Comparison of ENCODE assay signal across 7 mouse cellular contexts in the genomic region with DNA sequence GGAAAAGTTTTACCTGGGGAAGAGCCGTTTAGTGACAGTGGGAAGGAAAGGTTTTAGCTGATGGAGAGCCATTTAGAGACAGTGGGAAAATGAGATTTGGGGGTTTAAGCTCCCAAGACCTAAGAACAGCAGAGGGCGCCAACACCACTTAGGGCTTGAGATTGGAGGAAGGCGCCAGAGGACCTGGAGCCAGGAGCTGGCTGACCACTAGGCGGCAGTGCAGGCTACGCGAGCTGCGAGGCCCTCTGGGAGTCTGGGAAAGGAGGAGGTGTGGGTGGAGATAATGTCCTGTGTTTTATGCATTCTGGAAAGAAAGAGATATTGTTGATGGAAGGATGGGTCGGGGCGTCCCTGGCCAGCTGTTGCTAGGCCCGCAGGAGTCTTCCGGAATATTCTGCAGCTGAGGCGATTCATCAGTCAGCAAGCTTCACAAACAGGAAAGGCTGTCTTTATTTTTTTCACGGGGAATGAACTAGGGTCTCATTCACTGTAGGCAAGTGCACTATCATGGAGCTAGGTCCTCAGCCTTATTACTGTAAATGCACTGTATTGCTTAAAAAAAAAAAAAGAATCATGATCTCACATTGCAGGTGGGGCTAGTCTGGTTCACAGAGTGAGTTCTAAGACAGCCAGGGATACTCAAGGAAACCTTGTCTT. TPM values are rescaled to one million over a fixed set of nuclear protein-coding genes. Genes with fewer than 3 reads are reported as not detected.
DNase-seq lines count a peak whose midpoint lies in the region; ATAC-seq and TF ChIP-seq lines count a peak whose summit lies in the region.

No protein-coding gene starts in this region.

- H3K9ac ChIP-seq in intestine, postnatal 0 days (ENCODE audit: low read depth, low read length): no peak overlapping the region
- no peak overlapping the region for H3K9ac ChIP-seq in midbrain, embryonic 12.5 days (replicated peaks)

- H3K9me3 ChIP-seq in intestine, postnatal 0 days (ENCODE audit: control insufficient read depth): no peaks in the 10 kb centered on the region
- no peaks in the 10 kb centered on the region for H3K9me3 ChIP-seq in midbrain, embryonic 12.5 days

- intact Hi-C loops in left cerebral cortex, postnatal 4 days (cut with DNase I): loop anchor here (5.0 kb wide), 2 partner anchors 41 to 61 kb away; no protein-coding TSS in a partner anchor

- peak; percentile 89 for DNase-seq in adrenal gland, adult 8-10 months
- peak; percentile 91 for DNase-seq in embryo, embryonic 9.5 days (ENCODE audit: extremely low spot score)
- DNase-seq in left cerebral cortex, postnatal 4 days: peak; percentile 98
- DNase-seq in skeletal muscle tissue, adult 2 months (ENCODE audit: low read depth, low spot score): peak; percentile 87

- H3K27ac ChIP-seq in intestine, postnatal 0 days (ENCODE audit: low read depth, low read length): no peak overlapping the region
- H3K27ac ChIP-seq in midbrain, embryonic 12.5 days (replicated peaks): no peak overlapping the region

- WGBS in intestine, postnatal 0 days: 6% methylated on average over 13 of the region's 13 CpGs
- WGBS in midbrain, embryonic 12.5 days: 7% methylated on average over 13 of the region's 13 CpGs

- H3K36me3 ChIP-seq in intestine, postnatal 0 days (ENCODE audit: control insufficient read depth, insufficient read depth): no peaks in the 10 kb centered on the region
- H3K36me3 ChIP-seq in midbrain, embryonic 12.5 days: no peaks in the 10 kb centered on the region

- H3K4me2 ChIP-seq in intestine, postnatal 0 days (replicated peaks; ENCODE audit: low read depth): peak overlapping the region; percentile 30; the same call in 1 of the 2 replicates
- peak overlapping the region; percentile 28 for H3K4me2 ChIP-seq in midbrain, embryonic 12.5 days (replicated peaks)

- H3K4me1 ChIP-seq in intestine, postnatal 0 days (replicated peaks; ENCODE audit: control insufficient read depth, insufficient read depth, low read length): no peaks in the 10 kb centered on the region
- H3K4me1 ChIP-seq in midbrain, embryonic 12.5 days: peaks cover 3% of the 10 kb centered on the region; the same call in 1 of the 2 replicates

- H3K27me3 ChIP-seq in intestine, postnatal 0 days (replicated peaks; ENCODE audit: control insufficient read depth, insufficient read depth, low read length): no peaks in the 10 kb centered on the region
- no peaks in the 10 kb centered on the region for H3K27me3 ChIP-seq in midbrain, embryonic 12.5 days

- H3K4me3 ChIP-seq in intestine, postnatal 0 days (ENCODE audit: low read depth, low read length): no peak overlapping the region
- H3K4me3 ChIP-seq in midbrain, embryonic 12.5 days: no peak overlapping the region

- ATAC-seq in granulocyte monocyte progenitor cell, adult 5-6 weeks (replicated peaks; ENCODE audit: poor library complexity, severe bottlenecking): peak; percentile 97
- ATAC-seq in intestine, postnatal 0 days: peak; percentile 74
- peak; percentile 82 for ATAC-seq in midbrain, embryonic 12.5 days (ENCODE audit: low FRiP score, low read depth)

- peak; percentile 100 for TF ChIP-seq CTCF in intestine, postnatal 0 days (IDR thresholded peaks at IDR 0.05; ENCODE audit: low read depth)

RNA-seq across cellular contexts. Expression of gene Phldb3, which starts 9.5 kb away (rescaled TPM):
- total RNA-seq in adrenal gland, adult 8-10 months (2022): 10 to 100 TPM in 2 of 4 experiments, 1 to 10 TPM in 2; 6.2 to 12.9 (median 9.9) TPM
- 1.8 and 6.4 TPM in 2 replicates for total RNA-seq in granulocyte monocyte progenitor cell, adult 5-6 weeks (2014; fragmentation: Nextera tagmentation)
- total RNA-seq in granulocyte monocyte progenitor cell, adult 5-6 weeks (2017): 7.6 and 13.5 TPM in 2 replicates
- 0.65 and 0.85 TPM in 2 replicates for polyA plus RNA-seq in intestine, postnatal 0 days (2015; fragmentation: Nextera tagmentation; extraction: Ambion mirVana)
- under 1 TPM; 0.48 to 0.72 TPM for total RNA-seq in left cerebral cortex, postnatal 4 days (2021)
- not detected in 2 replicates for polyA plus RNA-seq in midbrain, embryonic 12.5 days (2016; fragmentation: Nextera tagmentation; extraction: Ambion mirVana)

RNA-seq across cellular contexts. Expression of gene Zfp575, which starts 13.6 kb away (rescaled TPM):
- total RNA-seq in adrenal gland, adult 8-10 months (2022): under 1 TPM; 0.20 to 0.59 (median 0.38) TPM
- 0.41 and 0.75 TPM in 2 replicates for total RNA-seq in granulocyte monocyte progenitor cell, adult 5-6 weeks (2014; fragmentation: Nextera tagmentation)
- total RNA-seq in granulocyte monocyte progenitor cell, adult 5-6 weeks (2017): not detected in 2 replicates
- 2.1 and 2.2 TPM in 2 replicates for polyA plus RNA-seq in intestine, postnatal 0 days (2015; fragmentation: Nextera tagmentation; extraction: Ambion mirVana)
- 10 to 100 TPM; 11.7 to 13.0 TPM for total RNA-seq in left cerebral cortex, postnatal 4 days (2021)
- 3.1 and 3.7 TPM in 2 replicates for polyA plus RNA-seq in midbrain, embryonic 12.5 days (2016; fragmentation: Nextera tagmentation; extraction: Ambion mirVana)

RNA-seq across cellular contexts. Expression of gene Ethe1, which starts 13.7 kb away (rescaled TPM):
- total RNA-seq in adrenal gland, adult 8-10 months (2022): 10 to 100 TPM; 32.4 to 44.0 (median 39.1) TPM
- 50.4 and 71.3 TPM in 2 replicates for total RNA-seq in granulocyte monocyte progenitor cell, adult 5-6 weeks (2014; fragmentation: Nextera tagmentation)
- 23.4 and 28.3 TPM in 2 replicates for total RNA-seq in granulocyte monocyte progenitor cell, adult 5-6 weeks (2017)
- polyA plus RNA-seq in intestine, postnatal 0 days (2015; fragmentation: Nextera tagmentation; extraction: Ambion mirVana): 17.9 and 25.4 TPM in 2 replicates
- 10 to 100 TPM; 16.1 to 17.5 TPM for total RNA-seq in left cerebral cortex, postnatal 4 days (2021)
- 13.7 and 14.8 TPM in 2 replicates for polyA plus RNA-seq in midbrain, embryonic 12.5 days (2016; fragmentation: Nextera tagmentation; extraction: Ambion mirVana)

RNA-seq across cellular contexts. Expression of gene Lypd3, which starts 35.3 kb away (rescaled TPM):
- total RNA-seq in adrenal gland, adult 8-10 months (2022): under 1 TPM in 3 of 4 experiments, not detected in 1; 0.34 to 0.96 (median 0.66) TPM
- not detected in 2 replicates for total RNA-seq in granulocyte monocyte progenitor cell, adult 5-6 weeks (2014; fragmentation: Nextera tagmentation)
- total RNA-seq in granulocyte monocyte progenitor cell, adult 5-6 weeks (2017): not detected in 2 replicates
- 0.13 and 0.17 TPM in 2 replicates for polyA plus RNA-seq in intestine, postnatal 0 days (2015; fragmentation: Nextera tagmentation; extraction: Ambion mirVana)
- total RNA-seq in left cerebral cortex, postnatal 4 days (2021): under 1 TPM; 0.68 to 0.77 TPM
- polyA plus RNA-seq in midbrain, embryonic 12.5 days (2016; fragmentation: Nextera tagmentation; extraction: Ambion mirVana): 0.68 and 0.73 TPM in 2 replicates

RNA-seq across cellular contexts. Expression of gene Xrcc1, which starts 55.0 kb away (rescaled TPM):
- total RNA-seq in adrenal gland, adult 8-10 months (2022): 10 to 100 TPM; 39.2 to 55.5 (median 46.6) TPM
- 72.6 and 80.6 TPM in 2 replicates for total RNA-seq in granulocyte monocyte progenitor cell, adult 5-6 weeks (2014; fragmentation: Nextera tagmentation)
- total RNA-seq in granulocyte monocyte progenitor cell, adult 5-6 weeks (2017): 38.6 and 40.9 TPM in 2 replicates
- 24.5 and 26.6 TPM in 2 replicates for polyA plus RNA-seq in intestine, postnatal 0 days (2015; fragmentation: Nextera tagmentation; extraction: Ambion mirVana)
- 10 to 100 TPM; 48.8 to 49.3 TPM for total RNA-seq in left cerebral cortex, postnatal 4 days (2021)
- polyA plus RNA-seq in midbrain, embryonic 12.5 days (2016; fragmentation: Nextera tagmentation; extraction: Ambion mirVana): 89.8 and 101 TPM in 2 replicates

Comparison
In these comparisons a context has a peak if more than half of its experiments do, and no peak if none do; other contexts are left out.
1. RNA of gene Zfp575, which starts 13.6 kb away (total RNA-seq): 11.7 to 13.0 TPM in left cerebral cortex, postnatal 4 days; 0.41 to 0.75 TPM in granulocyte monocyte progenitor cell, adult 5-6 weeks and 0.20 to 0.59 TPM in adrenal gland, adult 8-10 months; every median in the first group is over 4 times any median in the second.
2. Peak in every context shown above with its lines, with median percentiles within 50 percentile points of each other: DNase-seq and ATAC-seq.